Mouse (Mus musculus) liver, adult 2 months (tissue): ENCODE measurements around the gene Itgb2l.
A peak's percentile ranks its signal among the peaks of the same experiment; 100 is the strongest.

Experiments used
- CTCF ChIP-seq: fragments of 200-500 bp; IDR thresholded peaks from 2 replicates; pipeline ENCODE4 v1.5.1; 2011; ENCODE audit warnings: low read depth, low read length, control low read depth
- POLR2A ChIP-seq: fragments of 200-500 bp; IDR thresholded peaks from 2 replicates; pipeline ENCODE4 v1.6.1; 2011; ENCODE audit warnings: low read length, control low read depth; ENCODE audit not compliant: insufficient read depth; ENCODE audit errors: extremely low read depth

GRCm38 (mm10) chr16:96467445-96467844 lies 24.0 kb upstream of the Itgb2l start, which contains the start of gene Pcp4:
- TF ChIP-seq POLR2A (no peak), CTCF (peak; percentile 97)
